Mouse (Mus musculus): Measurements from ENCODE around the gene Cacna1c. TPM values are rescaled to one million over a fixed set of nuclear protein-coding genes. Genes with fewer than 3 reads are reported as not detected.

Gene Cacna1c
- polyA plus RNA-seq, 1 experiment: 19.1 TPM

- TF ChIP-seq POLR2A (IDR thresholded peaks at IDR 0.05; ENCODE audit: borderline replicate concordance, extremely low read depth, insufficient read depth, insufficient read length, poor library complexity, severe bottlenecking): no peak
- no peak for TF ChIP-seq CTCF (IDR thresholded peaks at IDR 0.05; ENCODE audit: borderline replicate concordance, extremely low read depth, insufficient read depth, insufficient read length)
- no peak for DNase-seq (ENCODE audit: low read depth)
These were observed 490.4 kb downstream of the Cacna1c start for GRCm38 (mm10) chr6:118705840-118706239.

- DNase-seq (ENCODE audit: low read depth): no peak
These were observed 501.6 kb downstream of the Cacna1c start for GRCm38 (mm10) chr6:118694626-118695025.

DNA sequence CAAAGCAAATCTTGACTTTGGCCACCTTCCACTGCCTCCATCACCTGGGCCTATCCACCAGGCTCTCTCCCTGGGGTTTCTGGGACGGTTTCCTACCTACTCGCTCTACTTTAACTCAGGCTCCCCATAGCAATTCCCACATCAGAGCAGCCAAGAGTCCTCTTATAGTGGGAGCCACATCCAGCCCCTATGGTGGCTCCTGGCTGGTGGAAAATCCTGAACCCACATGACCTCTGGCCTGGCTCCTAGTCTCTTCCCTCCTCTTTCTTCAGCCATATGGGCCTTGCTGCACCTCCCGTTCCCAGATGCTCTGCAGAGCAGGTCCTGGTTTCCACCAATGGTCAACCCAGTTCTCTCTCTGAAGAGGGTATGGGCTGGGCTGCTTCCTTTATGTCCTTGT, 506.8 kb downstream of the Cacna1c start:
- TF ChIP-seq POLR2A (IDR thresholded peaks at IDR 0.05; ENCODE audit: borderline replicate concordance, extremely low read depth, insufficient read depth, insufficient read length, poor library complexity, severe bottlenecking): no peak
- TF ChIP-seq CTCF (IDR thresholded peaks at IDR 0.05; ENCODE audit: borderline replicate concordance, extremely low read depth, insufficient read depth, insufficient read length): no peak
- no peak for DNase-seq (ENCODE audit: low read depth)

More at GRCm38 (mm10) chr6:118694626-118695025, 501.6 kb downstream of the Cacna1c start:
- TF ChIP-seq POLR2A (IDR thresholded peaks at IDR 0.05; ENCODE audit: borderline replicate concordance, extremely low read depth, insufficient read depth, insufficient read length, poor library complexity, severe bottlenecking): no peak
- no peak for TF ChIP-seq CTCF (IDR thresholded peaks at IDR 0.05; ENCODE audit: borderline replicate concordance, extremely low read depth, insufficient read depth, insufficient read length)

- DNase-seq (ENCODE audit: low read depth): no peak
- TF ChIP-seq POLR2A (IDR thresholded peaks at IDR 0.05; ENCODE audit: borderline replicate concordance, extremely low read depth, insufficient read depth, insufficient read length, poor library complexity, severe bottlenecking): no peak
- TF ChIP-seq CTCF (IDR thresholded peaks at IDR 0.05; ENCODE audit: borderline replicate concordance, extremely low read depth, insufficient read depth, insufficient read length): no peak
These were observed 507.4 kb downstream of the Cacna1c start for GRCm38 (mm10) chr6:118688856-118689255.

GRCm38 (mm10) chr6:118680814-118681213, 515.4 kb downstream of the Cacna1c start:
- peak; percentile 79 for DNase-seq (ENCODE audit: low read depth)
- no peak for TF ChIP-seq CTCF (IDR thresholded peaks at IDR 0.05; ENCODE audit: borderline replicate concordance, extremely low read depth, insufficient read depth, insufficient read length)
- TF ChIP-seq POLR2A (IDR thresholded peaks at IDR 0.05; ENCODE audit: borderline replicate concordance, extremely low read depth, insufficient read depth, insufficient read length, poor library complexity, severe bottlenecking): no peak

GRCm38 (mm10) chr6:118678031-118678430, 518.2 kb downstream of the Cacna1c start:
- DNase-seq (ENCODE audit: low read depth): no peak
- TF ChIP-seq CTCF (IDR thresholded peaks at IDR 0.05; ENCODE audit: borderline replicate concordance, extremely low read depth, insufficient read depth, insufficient read length) (no peak), POLR2A (IDR thresholded peaks at IDR 0.05; ENCODE audit: borderline replicate concordance, extremely low read depth, insufficient read depth, insufficient read length, poor library complexity, severe bottlenecking) (no peak)

- no peak for DNase-seq (ENCODE audit: low read depth)
- no peak for TF ChIP-seq POLR2A (IDR thresholded peaks at IDR 0.05; ENCODE audit: borderline replicate concordance, extremely low read depth, insufficient read depth, insufficient read length, poor library complexity, severe bottlenecking)
- no peak for TF ChIP-seq CTCF (IDR thresholded peaks at IDR 0.05; ENCODE audit: borderline replicate concordance, extremely low read depth, insufficient read depth, insufficient read length)
These were observed 518.9 kb downstream of the Cacna1c start for GRCm38 (mm10) chr6:118677306-118677705.

DNA sequence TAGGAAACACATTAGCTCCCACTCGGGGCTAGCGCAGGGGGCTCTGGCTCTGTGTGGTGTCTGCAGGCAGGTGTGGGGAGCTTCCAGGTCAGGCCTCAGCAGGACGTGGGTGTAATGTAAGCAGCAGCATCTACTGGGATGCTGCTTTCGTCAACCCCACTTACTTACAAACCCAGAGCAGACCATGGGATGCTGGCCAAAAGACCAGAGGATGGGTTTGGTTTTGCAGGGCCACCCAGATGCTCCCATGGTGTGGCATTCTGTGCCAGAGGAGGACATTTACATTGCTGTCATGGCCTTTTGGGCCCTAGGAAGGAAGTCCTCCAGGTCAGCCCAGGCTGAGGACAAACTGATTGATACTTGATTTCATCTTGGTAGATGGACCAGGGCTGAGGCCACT, 521.4 kb downstream of the Cacna1c start:
- DNase-seq (ENCODE audit: low read depth): no peak
- TF ChIP-seq CTCF (IDR thresholded peaks at IDR 0.05; ENCODE audit: borderline replicate concordance, extremely low read depth, insufficient read depth, insufficient read length): no peak
- no peak for TF ChIP-seq POLR2A (IDR thresholded peaks at IDR 0.05; ENCODE audit: borderline replicate concordance, extremely low read depth, insufficient read depth, insufficient read length, poor library complexity, severe bottlenecking)

GRCm38 (mm10) chr6:118673974-118674695, 522.1 kb downstream of the Cacna1c start:
- peak; percentile 69 for DNase-seq (ENCODE audit: low read depth)
- TF ChIP-seq POLR2A (IDR thresholded peaks at IDR 0.05; ENCODE audit: borderline replicate concordance, extremely low read depth, insufficient read depth, insufficient read length, poor library complexity, severe bottlenecking): no peak
- TF ChIP-seq CTCF (IDR thresholded peaks at IDR 0.05; ENCODE audit: borderline replicate concordance, extremely low read depth, insufficient read depth, insufficient read length): no peak

DNA sequence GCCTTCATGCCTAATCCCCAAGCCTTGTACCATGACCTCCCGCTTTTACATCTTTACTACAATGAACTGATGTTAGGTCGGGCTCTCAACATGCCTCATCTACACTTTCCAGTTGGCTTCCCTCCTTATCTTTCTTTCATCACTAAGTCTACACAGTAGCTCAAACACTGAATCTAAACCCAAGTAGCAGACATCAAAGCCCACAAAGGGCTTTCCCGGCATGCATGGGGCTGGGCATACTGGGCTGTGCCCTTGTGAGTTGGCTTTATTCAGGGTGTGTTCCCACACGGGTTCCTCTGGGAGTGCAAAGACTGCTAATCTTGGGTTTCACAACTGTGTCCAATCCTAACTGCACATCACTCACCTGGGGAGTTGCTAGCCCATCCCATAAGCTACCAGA, 542.9 kb downstream of the Cacna1c start:
- no peak for DNase-seq (ENCODE audit: low read depth)
- TF ChIP-seq POLR2A (IDR thresholded peaks at IDR 0.05; ENCODE audit: borderline replicate concordance, extremely low read depth, insufficient read depth, insufficient read length, poor library complexity, severe bottlenecking) (no peak), CTCF (IDR thresholded peaks at IDR 0.05; ENCODE audit: borderline replicate concordance, extremely low read depth, insufficient read depth, insufficient read length) (no peak)

DNA sequence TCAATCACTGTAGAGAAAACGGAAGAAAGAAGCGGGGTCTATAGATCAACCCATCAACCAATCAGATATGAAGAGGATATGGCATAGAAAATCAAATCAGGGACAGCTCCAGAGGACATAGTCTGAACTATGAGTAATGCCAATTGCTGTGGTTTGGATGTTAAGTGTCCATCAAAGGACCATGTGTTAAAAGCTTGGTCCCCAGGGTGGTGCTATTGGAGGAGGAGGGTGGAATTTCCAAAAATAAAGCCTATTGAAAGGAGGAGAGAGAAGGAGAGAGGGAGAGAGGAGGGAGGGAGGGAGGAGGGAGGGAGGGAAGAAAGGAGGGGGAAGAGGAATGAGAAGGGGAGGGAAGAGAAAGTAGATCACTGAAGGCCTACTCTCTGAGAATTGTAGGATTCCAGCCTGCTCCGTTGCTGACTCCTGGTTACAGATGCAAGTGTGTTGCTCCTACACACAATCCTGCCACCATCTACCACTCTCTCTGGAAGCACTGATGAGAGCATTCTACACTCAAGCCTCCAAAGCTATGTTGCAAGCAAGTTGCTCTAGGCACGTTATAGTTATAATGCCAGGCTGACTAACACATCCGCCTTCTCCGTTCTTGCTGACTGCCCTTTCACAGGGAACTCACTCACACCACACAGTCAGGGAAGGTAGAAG, 547.0 kb downstream of the Cacna1c start:
- DNase-seq (ENCODE audit: low read depth): no peak
- TF ChIP-seq POLR2A (IDR thresholded peaks at IDR 0.05; ENCODE audit: borderline replicate concordance, extremely low read depth, insufficient read depth, insufficient read length, poor library complexity, severe bottlenecking): no peak
- no peak for TF ChIP-seq CTCF (IDR thresholded peaks at IDR 0.05; ENCODE audit: borderline replicate concordance, extremely low read depth, insufficient read depth, insufficient read length)
